Mouse (Mus musculus): Measurements from ENCODE around the gene Podxl2. TPM values are rescaled to one million over a fixed set of nuclear protein-coding genes. Genes with fewer than 3 reads are reported as not detected.

The Podxl2 gene
- polyA plus RNA-seq, 1 experiment from 2014 or later, result 10.7 TPM

GRCm38 (mm10) chr6:88826088-88826487, 48.8 kb downstream of the Podxl2 start:
- no peaks in the 10 kb centered on the region for H3K27me3 ChIP-seq (replicated peaks; ENCODE audit: control insufficient read depth, insufficient read depth, low read length)
- H3K9ac ChIP-seq (ENCODE audit: low read depth, low read length), result no peak overlapping the region
- no peak overlapping the region for H3K4me3 ChIP-seq (ENCODE audit: low read depth, low read length)
- H3K36me3 ChIP-seq (ENCODE audit: control insufficient read depth, insufficient read depth, low read length), result no peaks in the 10 kb centered on the region
- H3K27ac ChIP-seq (ENCODE audit: low read depth, low read length), result no peak overlapping the region
- no peak for ATAC-seq (replicated peaks; ENCODE audit: low FRiP score)
- no peak overlapping the region for H3K4me2 ChIP-seq
- no peak for DNase-seq (ENCODE audit: low spot score)
- H3K9me3 ChIP-seq (ENCODE audit: control insufficient read depth, low read length), result no peaks in the 10 kb centered on the region
- H3K4me1 ChIP-seq (replicated peaks; ENCODE audit: control insufficient read depth, insufficient read depth, low read length), result no peaks in the 10 kb centered on the region
- 24% methylated on average over 3 of the region's 3 CpGs for WGBS

DNA sequence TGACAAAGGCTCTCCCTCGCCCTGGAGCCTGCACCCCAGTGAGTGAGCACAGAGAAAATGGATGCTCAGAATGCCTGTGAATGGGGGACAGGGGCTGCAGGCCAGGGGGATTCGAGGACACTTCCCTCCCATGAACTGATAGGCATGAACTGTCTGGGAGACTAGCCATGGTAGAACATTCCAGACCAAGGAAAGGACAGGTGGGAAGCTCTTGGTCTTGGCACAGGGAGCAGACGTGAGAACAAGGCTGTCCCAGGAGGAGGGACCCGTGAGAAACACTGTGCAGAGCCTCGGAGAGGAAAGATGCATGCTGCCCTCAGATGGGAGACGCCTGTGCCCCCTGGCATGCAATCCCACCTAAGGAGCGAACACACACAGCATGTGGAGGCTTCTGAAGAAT, 50.7 kb downstream of the Podxl2 start:
- no peak for ATAC-seq (replicated peaks; ENCODE audit: low FRiP score)
- H3K36me3 ChIP-seq (ENCODE audit: control insufficient read depth, insufficient read depth, low read length), result no peaks in the 10 kb centered on the region

DNA sequence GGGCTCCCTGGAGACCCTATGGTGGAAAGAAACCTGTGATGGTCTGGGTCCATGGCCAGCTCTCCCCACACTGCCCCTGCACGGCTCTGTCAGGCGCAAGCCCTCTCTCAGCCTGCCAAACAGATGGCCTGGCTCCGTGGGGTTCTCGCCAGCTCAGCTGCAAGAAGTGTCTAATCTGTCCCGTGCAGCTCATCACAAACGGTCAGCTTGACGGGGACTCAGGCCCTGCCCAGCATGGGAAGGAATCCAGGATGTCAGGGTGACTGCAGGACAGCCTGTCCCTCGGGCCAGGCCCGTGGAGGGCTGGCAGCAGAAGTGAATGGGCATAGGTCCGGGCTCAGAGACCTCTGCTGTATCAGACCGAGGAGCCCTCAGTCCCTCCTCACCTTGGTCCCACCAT, 52.9 kb downstream of the Podxl2 start:
- Histone ChIP-seq H3K27ac (ENCODE audit: low read depth, low read length) (no peak overlapping the region), H3K9me3 (ENCODE audit: control insufficient read depth, low read length) (no peaks in the 10 kb centered on the region), H3K4me1 (replicated peaks; ENCODE audit: control insufficient read depth, insufficient read depth, low read length) (no peaks in the 10 kb centered on the region), H3K36me3 (ENCODE audit: control insufficient read depth, insufficient read depth, low read length) (no peaks in the 10 kb centered on the region), H3K27me3 (replicated peaks; ENCODE audit: control insufficient read depth, insufficient read depth, low read length) (no peaks in the 10 kb centered on the region), H3K4me2 (no peak overlapping the region), H3K4me3 (ENCODE audit: low read depth, low read length) (no peak overlapping the region), H3K9ac (ENCODE audit: low read depth, low read length) (no peak overlapping the region)
- no peak for DNase-seq (ENCODE audit: low spot score)
- 70% methylated on average over 11 of the region's 11 CpGs for WGBS
- ATAC-seq (replicated peaks; ENCODE audit: low FRiP score), result no peak

More for the DNA sequence above, 50.7 kb downstream of the Podxl2 start:
- no peak overlapping the region for H3K9ac ChIP-seq (ENCODE audit: low read depth, low read length)
- no peak overlapping the region for H3K4me2 ChIP-seq
- H3K27ac ChIP-seq (ENCODE audit: low read depth, low read length), result no peak overlapping the region
- H3K4me3 ChIP-seq (ENCODE audit: low read depth, low read length), result no peak overlapping the region
- H3K4me1 ChIP-seq (replicated peaks; ENCODE audit: control insufficient read depth, insufficient read depth, low read length), result no peaks in the 10 kb centered on the region
- no peak for DNase-seq (ENCODE audit: low spot score)
- H3K27me3 ChIP-seq (replicated peaks; ENCODE audit: control insufficient read depth, insufficient read depth, low read length), result no peaks in the 10 kb centered on the region
- 69% methylated on average over 7 of the region's 7 CpGs for WGBS
- H3K9me3 ChIP-seq (ENCODE audit: control insufficient read depth, low read length), result no peaks in the 10 kb centered on the region

GRCm38 (mm10) chr6:88821294-88821693, 53.5 kb downstream of the Podxl2 start:
- no peak overlapping the region for H3K4me3 ChIP-seq (ENCODE audit: low read depth, low read length)
- H3K9ac ChIP-seq (ENCODE audit: low read depth, low read length), result no peak overlapping the region
- DNase-seq (ENCODE audit: low spot score) (no peak), ATAC-seq (replicated peaks; ENCODE audit: low FRiP score) (no peak)
- no peaks in the 10 kb centered on the region for H3K4me1 ChIP-seq (replicated peaks; ENCODE audit: control insufficient read depth, insufficient read depth, low read length)
- no peaks in the 10 kb centered on the region for H3K36me3 ChIP-seq (ENCODE audit: control insufficient read depth, insufficient read depth, low read length)
- H3K27me3 ChIP-seq (replicated peaks; ENCODE audit: control insufficient read depth, insufficient read depth, low read length), result no peaks in the 10 kb centered on the region
- no peaks in the 10 kb centered on the region for H3K9me3 ChIP-seq (ENCODE audit: control insufficient read depth, low read length)
- WGBS, result 83% methylated on average over 6 of the region's 6 CpGs
- H3K4me2 ChIP-seq, result no peak overlapping the region
- H3K27ac ChIP-seq (ENCODE audit: low read depth, low read length), result no peak overlapping the region

DNA sequence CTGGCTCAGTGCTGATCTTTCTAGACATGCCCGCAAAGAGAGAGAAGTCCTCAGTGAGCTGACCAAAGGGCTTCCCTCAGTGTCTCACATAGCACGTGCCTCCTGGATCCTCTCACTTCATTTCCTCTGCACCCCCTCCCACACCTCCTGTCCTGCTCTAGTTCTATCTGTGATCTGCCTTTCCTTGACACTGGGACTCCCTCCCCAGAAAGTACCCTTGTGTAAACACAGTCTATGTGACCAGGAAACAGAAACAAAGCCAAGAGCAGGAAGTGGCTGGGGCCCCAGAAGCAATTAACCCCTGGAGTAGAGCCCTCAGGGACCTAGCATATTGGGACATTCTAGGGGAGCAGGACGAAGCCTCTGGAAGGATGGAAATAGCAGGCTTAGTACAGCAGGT, 54.0 kb downstream of the Podxl2 start:
- Histone ChIP-seq H3K27ac (ENCODE audit: low read depth, low read length) (no peak overlapping the region), H3K36me3 (ENCODE audit: control insufficient read depth, insufficient read depth, low read length) (no peaks in the 10 kb centered on the region), H3K9me3 (ENCODE audit: control insufficient read depth, low read length) (no peaks in the 10 kb centered on the region), H3K9ac (ENCODE audit: low read depth, low read length) (no peak overlapping the region), H3K4me3 (ENCODE audit: low read depth, low read length) (no peak overlapping the region), H3K4me1 (replicated peaks; ENCODE audit: control insufficient read depth, insufficient read depth, low read length) (no peaks in the 10 kb centered on the region), H3K4me2 (no peak overlapping the region), H3K27me3 (replicated peaks; ENCODE audit: control insufficient read depth, insufficient read depth, low read length) (no peaks in the 10 kb centered on the region)
- DNase-seq (ENCODE audit: low spot score) (no peak), ATAC-seq (replicated peaks; ENCODE audit: low FRiP score) (no peak)
- WGBS, result 33% methylated on average over 3 of the region's 3 CpGs

DNA sequence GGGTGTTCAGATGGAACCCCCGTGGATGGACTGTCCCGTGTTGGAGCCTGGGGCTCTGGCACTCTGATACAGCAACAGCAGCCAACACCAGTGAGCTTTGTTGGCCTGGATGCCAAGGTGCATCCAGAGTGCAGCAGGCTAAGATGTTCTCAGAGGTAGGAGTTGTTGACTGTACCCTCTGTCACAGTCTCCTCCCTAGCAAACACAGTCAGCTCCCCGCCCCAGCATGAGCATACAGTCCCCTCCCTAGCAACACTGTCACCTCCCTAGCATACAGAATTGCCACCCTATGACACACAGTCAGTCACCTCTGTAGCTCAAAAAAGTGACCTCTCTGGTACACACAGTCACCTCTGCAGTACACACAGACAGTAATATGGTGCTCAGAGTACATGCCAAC, 57.9 kb downstream of the Podxl2 start:
- Histone ChIP-seq H3K4me2 (no peak overlapping the region), H3K36me3 (ENCODE audit: control insufficient read depth, insufficient read depth, low read length) (no peaks in the 10 kb centered on the region), H3K9ac (ENCODE audit: low read depth, low read length) (no peak overlapping the region), H3K9me3 (ENCODE audit: control insufficient read depth, low read length) (no peaks in the 10 kb centered on the region), H3K27ac (ENCODE audit: low read depth, low read length) (no peak overlapping the region), H3K4me3 (ENCODE audit: low read depth, low read length) (no peak overlapping the region), H3K4me1 (replicated peaks; ENCODE audit: control insufficient read depth, insufficient read depth, low read length) (no peaks in the 10 kb centered on the region), H3K27me3 (replicated peaks; ENCODE audit: control insufficient read depth, insufficient read depth, low read length) (no peaks in the 10 kb centered on the region)
- 87% methylated on average over 3 of the region's 3 CpGs for WGBS
- ATAC-seq (replicated peaks; ENCODE audit: low FRiP score) (no peak), DNase-seq (ENCODE audit: low spot score) (no peak)

GRCm38 (mm10) chr6:88815489-88815888, 59.4 kb downstream of the Podxl2 start:
- H3K4me3 ChIP-seq (ENCODE audit: low read depth, low read length), result no peak overlapping the region
- no peaks in the 10 kb centered on the region for H3K36me3 ChIP-seq (ENCODE audit: control insufficient read depth, insufficient read depth, low read length)

DNA sequence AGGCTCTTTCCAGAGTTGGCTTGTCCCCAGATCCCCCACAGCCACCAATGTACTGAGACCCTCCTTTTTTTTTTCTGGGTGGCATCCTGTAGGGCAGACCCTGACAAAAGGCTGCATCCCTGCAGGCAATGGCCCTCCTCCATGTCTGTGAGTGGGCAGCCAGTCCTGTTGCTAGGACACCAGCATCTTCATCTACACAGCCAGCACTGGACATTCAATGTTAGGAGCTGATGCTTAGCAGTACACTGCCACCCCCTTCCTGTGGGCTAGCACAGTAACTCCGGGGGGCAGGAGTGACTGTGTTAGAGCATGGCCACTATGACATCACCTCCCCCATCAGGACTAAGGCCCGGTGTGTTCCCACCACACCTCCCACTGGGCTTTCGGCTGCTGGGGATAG, 59.8 kb downstream of the Podxl2 start:
- no peaks in the 10 kb centered on the region for H3K36me3 ChIP-seq (ENCODE audit: control insufficient read depth, insufficient read depth, low read length)
- 79% methylated on average over 3 of the region's 3 CpGs for WGBS
- no peak for ATAC-seq (replicated peaks; ENCODE audit: low FRiP score)
- H3K9ac ChIP-seq (ENCODE audit: low read depth, low read length), result no peak overlapping the region
- DNase-seq (ENCODE audit: low spot score), result no peak
- H3K4me1 ChIP-seq (replicated peaks; ENCODE audit: control insufficient read depth, insufficient read depth, low read length), result no peaks in the 10 kb centered on the region
- no peaks in the 10 kb centered on the region for H3K9me3 ChIP-seq (ENCODE audit: control insufficient read depth, low read length)
- H3K4me3 ChIP-seq (ENCODE audit: low read depth, low read length), result no peak overlapping the region
- H3K27me3 ChIP-seq (replicated peaks; ENCODE audit: control insufficient read depth, insufficient read depth, low read length), result no peaks in the 10 kb centered on the region
- no peak overlapping the region for H3K4me2 ChIP-seq
- no peak overlapping the region for H3K27ac ChIP-seq (ENCODE audit: low read depth, low read length)

More at GRCm38 (mm10) chr6:88815489-88815888, 59.4 kb downstream of the Podxl2 start:
- ATAC-seq (replicated peaks; ENCODE audit: low FRiP score), result no peak
- H3K4me1 ChIP-seq (replicated peaks; ENCODE audit: control insufficient read depth, insufficient read depth, low read length), result no peaks in the 10 kb centered on the region
- DNase-seq (ENCODE audit: low spot score), result no peak
- 84% methylated on average over 3 of the region's 3 CpGs for WGBS
- no peak overlapping the region for H3K4me2 ChIP-seq
- no peak overlapping the region for H3K9ac ChIP-seq (ENCODE audit: low read depth, low read length)
- H3K9me3 ChIP-seq (ENCODE audit: control insufficient read depth, low read length), result no peaks in the 10 kb centered on the region
- no peaks in the 10 kb centered on the region for H3K27me3 ChIP-seq (replicated peaks; ENCODE audit: control insufficient read depth, insufficient read depth, low read length)
- H3K27ac ChIP-seq (ENCODE audit: low read depth, low read length), result no peak overlapping the region

DNA sequence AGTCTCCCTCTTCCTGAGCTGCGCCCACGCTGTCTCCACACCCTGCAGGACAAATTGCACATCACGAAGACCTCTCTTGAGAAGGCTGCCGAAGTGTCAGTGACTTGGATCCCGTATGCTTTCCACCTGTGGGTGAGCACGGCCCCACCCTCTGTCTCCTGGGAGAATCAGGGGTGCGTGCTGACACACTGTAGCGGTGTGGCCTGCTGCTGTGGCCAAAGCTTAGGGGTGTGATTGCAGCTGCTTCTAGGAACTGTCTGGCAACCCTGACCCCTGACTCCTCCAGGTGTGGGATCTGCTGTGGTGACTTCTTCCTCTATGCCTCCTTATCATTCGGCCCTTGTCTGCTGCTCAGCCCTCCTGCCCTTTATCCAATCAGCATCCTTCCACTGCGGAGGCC, 61.0 kb downstream of the Podxl2 start:
- ATAC-seq (replicated peaks; ENCODE audit: low FRiP score) (no peak), DNase-seq (ENCODE audit: low spot score) (no peak)
- Histone ChIP-seq H3K4me3 (ENCODE audit: low read depth, low read length) (no peak overlapping the region), H3K36me3 (ENCODE audit: control insufficient read depth, insufficient read depth, low read length) (no peaks in the 10 kb centered on the region), H3K4me2 (no peak overlapping the region), H3K9ac (ENCODE audit: low read depth, low read length) (no peak overlapping the region), H3K27ac (ENCODE audit: low read depth, low read length) (no peak overlapping the region), H3K9me3 (ENCODE audit: control insufficient read depth, low read length) (no peaks in the 10 kb centered on the region), H3K4me1 (replicated peaks; ENCODE audit: control insufficient read depth, insufficient read depth, low read length) (no peaks in the 10 kb centered on the region), H3K27me3 (replicated peaks; ENCODE audit: control insufficient read depth, insufficient read depth, low read length) (no peaks in the 10 kb centered on the region)
- 72% methylated on average over 10 of the region's 10 CpGs for WGBS
